Mouse (Mus musculus) liver, adult 2 months (tissue): ENCODE results near the gene Agap3.

Experiments used
- CTCF ChIP-seq: fragments of 200-500 bp; IDR thresholded peaks from 2 replicates; pipeline ENCODE4 v1.5.1; 2011; ENCODE audit warnings: low read depth, low read length, control low read depth
- POLR2A ChIP-seq: fragments of 200-500 bp; IDR thresholded peaks from 2 replicates; pipeline ENCODE4 v1.6.1; 2011; ENCODE audit warnings: low read length, control low read depth; ENCODE audit not compliant: insufficient read depth; ENCODE audit errors: extremely low read depth

- TF ChIP-seq POLR2A (no peak), CTCF (peak; percentile 100)
These were observed 78.2 kb downstream of the Agap3 start for GRCm38 (mm10) chr5:24530042-24530689.
